Mouse (Mus musculus): ENCODE measurements around the gene Ppp1r10. TPM values are rescaled to one million over a fixed set of nuclear protein-coding genes. Genes with fewer than 3 reads are reported as not detected.
A peak's percentile ranks its signal among the peaks of the same experiment; 100 is the strongest.

The Ppp1r10 gene
- total RNA-seq (2021) = 10 to 100 TPM; 78.6 to 82.8 TPM

- peak; percentile 99 for DNase-seq
Observed at GRCm38 (mm10) chr17:35916297-35917142, at the start of gene Ppp1r10, which contains the start of gene Mrps18b. Gene Ppp1r10 (plus strand): TSS chr17:35916434. Gene Mrps18b (minus strand): TSS chr17:35916389.

GRCm38 (mm10) chr17:35866911-35867890 lies 49.0 kb upstream of the Ppp1r10 start:
- no peak for DNase-seq

- DNase-seq = no peak
Observed at GRCm38 (mm10) chr17:35868165-35868820, 47.9 kb upstream of the Ppp1r10 start.

DNA sequence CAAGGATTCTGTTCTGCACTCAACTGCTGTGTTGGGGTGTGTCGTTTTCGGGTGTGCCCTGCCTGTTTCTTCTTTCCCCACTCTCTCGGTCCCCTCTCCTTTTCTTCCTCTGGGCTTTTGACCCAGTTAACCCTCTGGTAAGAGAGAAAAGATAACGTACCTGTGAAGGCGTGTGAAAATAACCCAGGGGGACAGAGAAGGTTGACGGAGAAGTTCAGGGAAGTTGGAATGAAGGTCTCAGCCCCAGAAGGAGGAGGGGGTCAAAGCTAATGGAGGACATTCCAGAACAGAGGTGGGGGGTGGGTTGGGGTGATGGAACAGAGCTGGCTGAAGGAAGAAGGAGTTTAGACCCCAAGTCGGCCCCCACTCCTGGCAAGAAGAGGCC lies 47.3 kb upstream of the Ppp1r10 start:
- no peak for DNase-seq

- DNase-seq = no peak
Observed at GRCm38 (mm10) chr17:35869346-35870067, 46.7 kb upstream of the Ppp1r10 start.

DNA sequence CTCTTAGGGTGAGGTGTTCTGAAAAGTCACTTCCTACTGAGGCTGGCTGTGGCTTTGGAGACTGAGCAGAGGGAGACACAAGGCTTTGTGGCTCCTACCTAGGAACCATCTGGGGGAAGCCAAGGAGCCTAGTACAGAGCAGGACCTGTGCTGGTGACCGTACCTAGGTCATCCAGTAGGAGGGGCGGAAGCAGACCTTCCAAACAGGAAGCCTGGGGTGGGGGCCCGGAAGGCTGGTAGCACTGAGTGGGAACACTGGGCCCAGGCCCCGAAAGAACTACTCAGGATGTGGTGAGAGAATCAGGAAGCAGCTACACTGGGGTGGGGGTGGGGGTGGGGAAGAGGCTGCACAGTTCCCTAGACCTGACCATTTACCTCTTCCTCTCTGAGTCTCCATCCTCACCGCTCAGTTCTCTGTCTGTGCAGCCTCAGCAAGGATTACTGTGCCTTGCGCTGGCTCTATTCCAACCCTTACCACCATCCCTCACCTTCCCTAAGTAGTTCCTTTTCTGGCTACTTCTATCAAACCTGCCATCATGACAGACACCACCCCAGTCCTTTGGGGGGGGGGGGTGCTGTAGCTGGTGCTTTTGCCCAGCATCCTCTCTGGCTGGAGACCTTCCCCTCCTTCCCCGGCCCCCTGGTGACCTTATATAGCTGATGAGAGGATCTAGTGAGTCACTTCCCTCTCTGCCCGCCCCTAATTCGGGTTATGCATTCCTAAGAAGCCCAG lies 45.9 kb upstream of the Ppp1r10 start:
- DNase-seq = no peak

- no peak for DNase-seq
Observed at GRCm38 (mm10) chr17:35870884-35871696, 45.1 kb upstream of the Ppp1r10 start.

- DNase-seq = peak; percentile 84 to 85
Observed at GRCm38 (mm10) chr17:35873774-35874519, 42.3 kb upstream of the Ppp1r10 start.

- DNase-seq = no peak
Observed at GRCm38 (mm10) chr17:35874721-35875120, 41.5 kb upstream of the Ppp1r10 start.

DNA sequence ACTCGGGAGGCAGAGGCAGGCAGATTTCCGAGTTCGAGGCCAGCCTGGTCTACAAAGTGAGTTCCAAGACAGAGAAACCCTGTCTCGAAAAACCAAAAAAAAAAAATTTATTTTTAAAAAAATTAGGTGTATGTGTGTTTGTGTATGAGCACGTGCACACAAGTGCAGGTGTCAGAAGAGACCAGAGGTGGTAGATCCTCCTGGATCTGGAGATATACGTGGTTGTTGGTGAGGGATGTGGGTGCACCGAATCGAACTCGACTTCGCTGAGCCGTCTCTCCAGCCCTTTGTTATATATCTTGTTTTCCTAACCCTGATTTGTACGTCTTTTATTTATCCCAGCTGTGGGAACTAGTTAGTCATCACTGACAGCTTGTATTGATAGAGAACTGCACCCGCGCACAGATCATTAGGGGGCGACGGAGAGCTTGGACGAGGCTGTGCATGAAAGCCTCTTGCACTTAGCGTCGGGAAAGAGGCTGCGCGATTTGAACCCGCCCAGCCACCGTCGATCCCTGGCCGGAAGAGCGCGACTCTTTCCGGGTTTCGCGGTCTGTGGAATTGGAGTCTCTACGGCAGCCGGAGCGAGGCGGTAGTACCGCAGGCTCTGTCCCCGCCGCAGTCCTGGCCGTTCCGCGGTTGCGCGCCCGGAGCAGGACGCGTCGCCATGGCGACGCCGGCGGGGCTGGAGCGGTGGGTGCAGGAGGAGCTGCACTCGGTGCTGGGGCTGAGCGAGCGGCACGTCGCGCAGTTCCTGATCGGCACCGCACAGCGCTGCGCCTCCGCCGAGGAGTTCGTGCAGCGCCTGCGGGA lies 36.8 kb upstream of the Ppp1r10 start, which contains the start of gene Dhx16:
TSS of gene Dhx16 (plus strand) at position 575 of the 813 bp plus-strand sequence.
- peak; percentile 94 for DNase-seq

- DNase-seq = no peak
Observed at GRCm38 (mm10) chr17:35882924-35883323, 33.3 kb upstream of the Ppp1r10 start.

GRCm38 (mm10) chr17:35883777-35884176 lies 32.5 kb upstream of the Ppp1r10 start:
- DNase-seq = no peak

GRCm38 (mm10) chr17:35887725-35888124 lies 28.5 kb upstream of the Ppp1r10 start:
- no peak for DNase-seq

DNA sequence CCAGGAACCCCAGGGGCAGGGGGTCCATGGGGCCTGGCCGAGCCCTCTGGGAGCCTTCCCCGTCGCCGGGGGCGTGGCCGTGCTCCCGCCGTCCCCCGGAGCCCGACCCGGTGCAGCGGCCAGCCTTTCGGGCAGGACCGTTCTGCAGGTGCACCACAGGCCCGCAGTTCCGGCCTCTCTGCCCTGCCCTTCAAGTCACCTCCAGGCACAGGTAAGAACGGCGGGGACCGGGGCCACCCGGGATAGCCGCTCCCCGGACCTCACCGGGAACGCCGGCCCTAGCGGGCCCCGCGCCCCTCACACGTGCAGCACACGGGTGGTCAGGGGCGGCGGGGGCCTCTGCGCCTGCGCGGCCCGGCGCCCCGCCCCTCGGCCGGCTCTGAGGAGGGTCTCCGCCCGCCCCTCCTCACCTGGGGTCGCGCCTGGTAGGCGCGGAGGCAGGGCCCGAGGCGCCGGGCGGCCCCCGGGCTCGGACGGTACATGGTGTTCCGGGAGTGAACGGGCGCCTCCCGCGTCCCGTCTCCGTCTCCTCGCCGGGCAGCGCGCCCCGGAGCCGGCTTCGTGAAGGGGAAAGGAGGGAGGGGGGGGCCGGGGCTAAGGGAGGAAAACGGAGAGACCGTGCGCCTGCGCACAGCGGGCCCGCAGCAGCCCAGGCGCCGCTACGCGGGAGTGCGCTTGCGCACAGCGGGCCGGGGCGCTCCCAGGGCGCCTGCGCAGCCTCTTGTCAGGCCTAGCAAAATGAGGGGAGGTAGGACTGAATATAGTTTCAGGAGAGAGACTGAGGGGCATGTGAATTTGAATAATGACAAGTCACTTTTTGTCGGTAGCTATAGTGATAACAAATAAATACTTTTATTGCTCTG lies 19.2 kb upstream of the Ppp1r10 start, which contains the start of gene 2310061I04Rik:
TSS of gene 2310061I04Rik (minus strand) at position 651 of the 863 bp plus-strand sequence.
- peak; percentile 92 to 93 for DNase-seq

- no peak for DNase-seq
Observed at GRCm38 (mm10) chr17:35897644-35898573, 18.3 kb upstream of the Ppp1r10 start.

GRCm38 (mm10) chr17:35900636-35901035 lies 15.6 kb upstream of the Ppp1r10 start:
- no peak for DNase-seq
